Mouse (Mus musculus) left cerebral cortex, postnatal 36 days (tissue): ENCODE data around the gene Pum1. TPM values are rescaled to one million over a fixed set of nuclear protein-coding genes. Genes with fewer than 3 reads are reported as not detected.

Source experiments
- DNase-seq, 2 experiments: peaks; one replicate each; pipeline ENCODE4 v3.0.0; 2021 to 2022; ENCODE audit warnings: low spot score in 2 of 2, mixed read lengths in 1 of 2
- intact Hi-C: fragments of 180-260 bp; cut with DNase I; formaldehyde crosslinking; loops from one replicate; pipeline ENCODE4 v1.15.1; 2025
- total RNA-seq, 2 experiments: library from RNA; stranded (reverse); gene quantifications; 2 replicates each; pipeline ENCODE4 v1.2.3; 2021

Pum1 gene
- total RNA-seq, 2 experiments from 2014 or later: 100 to 125 TPM

DNA sequence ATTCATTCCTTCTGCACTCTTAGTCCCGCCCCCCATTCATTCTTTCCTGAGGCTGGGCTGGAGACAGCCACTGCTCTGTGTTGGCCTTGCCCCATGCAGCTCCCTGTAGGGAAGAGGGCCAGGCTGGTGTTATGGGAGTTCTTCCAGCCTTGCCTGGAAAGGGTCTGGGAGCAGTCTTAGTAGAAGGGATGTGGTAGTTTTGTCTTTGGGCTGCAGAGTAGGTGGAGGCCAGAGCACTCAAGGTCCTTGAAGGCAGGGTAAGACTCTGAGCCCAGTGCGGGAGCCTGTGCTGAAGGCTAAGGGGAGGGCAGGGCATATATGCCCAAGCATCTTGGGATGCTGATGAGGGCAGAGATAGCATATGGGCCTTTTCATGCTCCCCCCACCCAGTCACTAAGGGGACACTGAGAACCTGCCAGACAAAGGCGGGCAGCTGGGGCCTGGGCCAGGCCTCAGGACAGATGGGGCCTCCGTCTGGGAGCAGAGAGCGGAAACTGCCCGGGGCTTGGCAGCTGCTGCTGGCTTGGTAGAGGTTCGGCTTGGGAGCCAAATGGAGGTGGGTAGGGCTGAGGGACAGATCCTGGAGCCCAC is 141.7 kb downstream of the Pum1 start:
- peak; percentile 46 to 55 for DNase-seq
- intact Hi-C loops: no loop called here

DNA sequence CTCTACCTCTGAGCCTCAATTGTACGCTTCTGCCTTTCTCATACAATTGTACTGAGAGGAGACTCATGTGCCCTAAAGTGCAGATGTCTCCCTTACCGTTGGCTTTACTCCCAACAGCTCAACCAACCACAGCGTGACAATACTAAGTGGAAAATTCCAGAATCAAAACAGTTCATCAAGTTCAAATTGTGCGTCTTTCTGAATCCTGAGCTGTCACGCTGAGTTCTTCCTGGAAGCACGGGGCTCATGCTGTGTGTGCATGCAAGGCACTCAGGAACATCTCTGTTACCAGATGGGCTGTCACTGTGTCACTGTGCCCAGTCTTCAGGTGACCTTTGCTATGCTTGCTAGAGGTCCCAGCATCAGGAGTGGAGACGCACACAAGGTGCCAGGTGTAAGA is 142.6 kb downstream of the Pum1 start:
- intact Hi-C loops: no loop called here
- DNase-seq: no peak

DNA sequence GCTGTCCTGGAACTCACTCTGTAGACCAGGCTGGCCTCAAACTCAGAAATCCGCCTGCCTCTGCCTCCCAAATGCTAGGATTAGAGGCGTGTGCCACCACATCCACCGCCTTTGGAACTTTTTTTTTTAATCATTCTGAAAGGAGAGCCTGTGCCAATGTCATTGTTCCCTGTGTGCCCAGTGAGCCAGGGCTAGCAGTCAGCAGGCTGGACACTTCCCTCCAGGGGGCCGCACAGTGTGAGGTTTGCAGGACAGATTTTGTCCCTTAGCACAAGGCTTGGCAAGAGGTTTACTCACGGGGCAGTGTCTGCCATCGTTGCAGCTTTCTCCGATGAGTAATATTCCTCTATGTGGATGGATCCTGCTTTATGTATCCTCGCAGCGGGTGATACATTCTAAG is 143.6 kb downstream of the Pum1 start:
- intact Hi-C loops: no loop called here
- no peak for DNase-seq

DNA sequence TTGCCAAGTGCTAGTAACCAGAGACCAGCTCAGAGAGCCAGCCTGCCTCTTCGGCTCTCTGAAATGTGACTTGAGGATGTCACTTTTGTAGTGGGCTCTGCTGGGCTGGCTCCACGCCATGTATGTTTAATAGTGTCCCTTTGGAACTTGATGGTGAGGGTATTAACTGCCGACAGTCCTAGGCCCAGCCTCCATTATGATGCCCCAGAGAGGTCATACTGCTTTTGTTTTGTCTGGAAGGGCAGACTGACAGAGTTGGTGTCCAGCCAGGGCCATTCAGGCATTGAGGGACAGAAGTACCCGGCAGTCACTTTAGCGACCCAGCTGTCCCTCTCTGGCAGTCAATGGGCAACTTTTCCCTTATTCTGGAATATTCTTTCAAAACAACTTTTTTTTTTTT is 146.7 kb downstream of the Pum1 start:
- DNase-seq: no peak
- intact Hi-C loops: no loop called here

DNA sequence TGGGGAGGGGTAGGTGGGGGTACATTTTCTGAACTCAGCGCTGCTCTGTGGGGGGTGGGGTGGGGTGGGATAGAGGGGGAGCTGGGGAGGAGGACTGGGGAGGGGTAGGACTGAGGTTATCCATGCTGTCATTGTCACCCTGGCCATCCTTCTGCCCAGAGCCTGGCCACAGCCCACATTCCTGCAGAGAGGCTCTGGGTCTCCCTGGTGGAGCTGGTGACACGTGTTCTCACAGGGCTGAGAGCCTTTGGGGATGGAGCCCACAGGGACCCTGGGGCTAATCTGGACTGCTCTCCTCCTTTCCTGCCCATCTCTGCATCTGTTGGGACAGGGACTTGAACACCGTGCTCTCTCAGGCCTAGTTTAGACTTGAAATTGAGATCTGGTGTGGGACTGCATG is 147.7 kb downstream of the Pum1 start:
- intact Hi-C loops: no loop called here
- no peak for DNase-seq

DNA sequence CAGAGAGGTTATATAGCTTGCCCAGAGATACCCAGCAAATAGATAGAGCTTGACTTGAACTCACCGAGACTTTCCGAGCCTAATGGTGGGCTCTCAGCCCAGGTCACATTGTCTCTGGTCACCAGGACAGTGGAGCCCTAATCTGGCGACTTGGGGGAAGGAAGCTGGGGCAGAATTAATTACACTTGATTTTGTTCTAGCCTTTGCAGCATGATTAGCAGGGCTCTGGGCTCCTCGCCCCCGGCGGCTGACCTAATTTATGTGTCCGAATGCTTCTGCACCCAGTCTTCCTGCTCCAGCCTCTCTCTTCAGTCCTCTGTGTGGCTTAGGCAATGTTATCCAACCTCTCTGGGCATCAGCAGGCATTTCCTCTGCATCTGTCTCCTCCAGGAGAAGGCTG is 148.3 kb downstream of the Pum1 start:
- DNase-seq: no peak
- intact Hi-C loops: no loop called here

DNA sequence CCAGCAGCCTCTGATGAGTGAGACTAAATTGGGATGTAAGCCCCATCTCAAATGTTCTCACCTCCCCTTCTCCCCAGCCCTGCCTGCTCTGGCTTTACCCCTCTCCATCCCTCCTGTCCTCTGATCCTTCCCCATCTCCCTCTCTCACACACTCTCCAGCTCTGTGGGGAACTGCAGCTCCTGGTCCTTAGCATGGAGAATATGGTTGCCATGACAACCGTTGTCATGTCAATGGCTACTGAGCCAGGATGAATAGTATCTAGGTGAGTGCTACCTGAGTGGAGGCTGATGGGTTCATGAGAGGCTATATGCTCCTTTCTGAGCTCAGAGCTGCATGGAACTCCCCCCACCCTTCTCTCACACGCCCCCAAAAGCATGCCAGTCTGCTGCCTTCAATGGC is 150.8 kb downstream of the Pum1 start:
- intact Hi-C loops: no loop called here
- DNase-seq: no peak

DNA sequence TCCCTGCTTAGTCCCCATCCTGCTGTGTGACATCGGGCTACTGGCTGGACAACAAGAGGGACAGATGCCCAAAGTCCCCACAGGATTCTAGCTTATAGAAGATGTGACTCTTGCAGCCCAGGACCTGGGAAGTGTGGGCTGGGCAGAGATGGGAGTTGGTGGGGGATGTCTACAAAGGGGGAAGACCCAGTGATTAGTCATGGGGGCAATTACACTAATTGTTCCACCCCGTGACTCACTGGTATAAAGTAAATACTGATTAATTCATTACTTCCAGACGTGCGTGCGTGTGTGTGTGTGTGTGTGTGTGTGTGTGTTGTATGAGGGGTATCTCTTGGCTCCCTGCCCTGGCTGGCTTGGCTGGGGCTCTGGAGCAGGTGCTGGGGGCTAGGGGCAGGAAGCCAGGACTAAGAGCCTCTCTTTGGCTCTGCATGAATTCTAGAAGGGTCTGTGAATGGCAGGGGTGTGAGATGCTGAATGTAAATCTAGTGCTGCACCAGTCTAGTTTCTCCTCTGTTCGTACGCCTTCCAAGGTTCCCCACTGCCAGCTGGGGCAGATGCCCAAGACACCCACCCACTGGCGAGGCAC is 151.7 kb downstream of the Pum1 start:
- no peak for DNase-seq
- intact Hi-C loops: no loop called here

DNA sequence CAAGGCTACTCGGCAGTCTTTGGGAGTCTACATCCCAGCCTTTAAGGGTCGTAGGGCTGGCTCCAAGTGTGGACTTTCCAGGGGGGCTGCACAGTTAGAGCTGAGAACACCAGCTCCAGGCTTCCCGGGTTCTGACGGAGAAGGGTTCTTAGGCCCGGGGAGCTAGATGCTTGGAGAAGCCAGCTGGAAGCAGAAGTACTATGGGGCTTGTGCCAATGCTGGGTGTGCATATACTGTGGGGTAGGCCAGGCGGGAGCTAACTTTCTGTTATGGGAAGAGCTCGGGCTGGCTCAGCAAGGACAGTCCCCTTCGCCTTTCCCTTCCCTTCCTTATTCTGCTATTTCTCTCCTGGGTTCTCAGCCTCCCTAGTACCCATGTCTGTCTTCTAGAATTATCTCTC is 152.7 kb downstream of the Pum1 start:
- no peak for DNase-seq
- intact Hi-C loops: no loop called here

DNA sequence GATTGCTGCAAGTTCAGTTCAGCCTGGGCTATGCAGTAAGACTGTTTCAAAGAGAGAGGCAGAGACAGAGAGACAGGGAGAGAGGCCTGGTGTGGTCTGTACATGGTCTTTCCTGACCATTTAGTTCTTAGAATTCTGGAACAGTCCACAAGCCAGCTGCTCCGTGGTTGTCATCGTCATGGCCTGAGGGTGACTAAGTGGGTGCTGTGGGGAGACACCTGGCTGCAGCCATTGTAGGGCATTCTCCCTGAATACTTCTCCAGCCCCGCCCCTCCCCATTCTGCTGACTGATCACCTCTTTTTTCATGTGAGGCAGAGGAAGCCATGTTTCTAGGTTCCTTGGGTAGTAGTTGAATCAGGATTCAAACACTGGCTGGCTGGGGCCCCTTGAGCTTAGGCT is 156.7 kb downstream of the Pum1 start:
- no peak for DNase-seq
- intact Hi-C loops: no loop called here

DNA sequence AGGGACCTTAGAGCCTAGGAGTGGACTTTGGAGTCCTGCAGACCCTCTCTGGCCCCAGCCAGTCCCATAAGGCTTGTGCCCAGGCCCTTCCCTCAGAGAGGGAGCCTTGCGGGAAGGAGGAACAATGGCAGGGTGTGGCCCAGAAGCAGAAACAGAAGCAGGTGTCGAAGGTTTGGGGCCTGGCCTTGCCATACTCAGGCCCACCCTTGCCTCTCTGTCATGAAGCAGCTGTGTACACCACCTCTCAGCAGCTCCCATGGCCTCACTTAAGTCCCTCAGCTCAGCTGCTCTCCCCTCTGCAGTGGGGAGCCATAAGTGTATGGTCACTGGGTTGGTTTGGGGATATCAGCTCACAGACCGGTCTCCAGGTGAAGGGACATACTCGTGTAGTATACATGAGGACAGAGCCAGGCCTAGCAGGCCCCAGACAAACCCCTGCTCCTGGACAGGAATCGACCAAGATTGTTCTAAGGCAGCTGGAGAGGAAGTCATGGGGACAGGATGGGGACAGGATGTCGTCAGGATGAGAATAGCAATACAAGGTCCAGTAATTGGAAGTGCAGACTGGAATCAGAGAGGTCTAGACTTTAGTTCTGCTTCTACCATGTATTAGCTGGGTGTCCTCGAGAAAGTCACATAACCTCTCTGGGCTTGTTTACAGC is 157.6 kb downstream of the Pum1 start:
- intact Hi-C loops: no loop called here
- no peak for DNase-seq

DNA sequence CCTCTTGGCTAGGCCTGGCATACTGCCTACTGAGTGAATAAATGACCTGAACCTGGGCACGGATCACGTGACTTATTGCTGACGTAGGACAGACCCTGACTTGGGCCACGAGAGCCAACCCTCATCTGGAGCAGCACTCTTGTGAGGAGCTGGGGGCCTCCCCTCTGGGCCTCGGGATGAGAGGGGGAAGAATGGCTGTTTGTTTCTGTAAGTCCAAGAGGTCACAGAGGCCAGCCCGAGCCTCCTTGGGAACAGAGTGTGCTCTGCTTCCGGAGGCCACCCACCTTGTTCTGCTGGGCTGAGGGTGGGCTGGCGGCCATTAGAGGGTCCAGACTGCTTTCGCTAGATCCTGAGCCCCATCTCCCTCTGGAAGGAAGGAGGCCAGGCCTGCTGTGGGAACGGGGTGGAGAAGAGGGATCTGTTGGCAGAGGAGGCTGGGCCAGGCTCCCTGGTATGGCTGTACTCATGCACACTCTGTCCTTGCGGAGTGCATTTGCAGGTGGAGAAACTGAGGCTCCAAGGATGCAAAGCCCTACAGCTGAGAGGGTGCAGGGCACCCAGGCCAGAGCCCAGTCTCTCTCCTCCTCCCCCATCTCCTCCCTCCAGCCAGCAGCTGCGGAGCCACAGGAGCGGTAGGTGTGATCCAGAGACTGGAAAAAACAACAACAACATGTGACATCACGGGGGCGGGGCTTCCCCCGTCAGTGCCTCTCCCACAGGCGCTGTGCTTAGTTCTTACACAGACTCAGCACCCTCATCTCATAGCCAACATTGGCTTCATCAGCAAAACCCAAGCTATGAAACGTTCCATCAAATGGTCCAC is 165.9 kb downstream of the Pum1 start:
- intact Hi-C loops: no loop called here
- peak in 1 of 2 experiments; percentile 46 for DNase-seq

Other genes with a start within 250 kb of the Pum1 start
- 10 to 100 TPM; 30.4 to 43.3 TPM for gene Nkain1, start 89.1 kb upstream of the Pum1 start, total RNA-seq
- 100 to 1,000 TPM; 156 to 161 TPM for gene Sdc3, start 129.2 kb downstream of the Pum1 start, total RNA-seq
- 10 to 100 TPM; 33.3 to 38.6 TPM for gene Laptm5, start 249.8 kb downstream of the Pum1 start, total RNA-seq